Mouse (Mus musculus) bone marrow macrophage, adult 2 months (primary cell): Measurements from ENCODE around the gene Nip7.

Experiments
- CTCF ChIP-seq: IDR thresholded peaks from 2 replicates; pipeline ENCODE4 v1.5.1; 2012; ENCODE audit warnings: low read depth, mild to moderate bottlenecking, low read length, moderate library complexity
- POLR2A ChIP-seq: IDR thresholded peaks from 2 replicates; pipeline ENCODE4 v1.6.1; 2012; ENCODE audit warnings: mild to moderate bottlenecking, low read depth, low read length, borderline replicate concordance

- TF ChIP-seq POLR2A (no peak; the same call in 1 of the 2 replicates), CTCF (no peak)
Measured at GRCm38 (mm10) chr8:107096366-107097036, 39.8 kb downstream of the Nip7 start, which contains the start of gene Terf2.
